Mouse (Mus musculus) spleen, adult 2 months (tissue): Measurements from ENCODE around the gene Hist2h2be. TPM values are rescaled to one million over a fixed set of nuclear protein-coding genes. Genes with fewer than 3 reads are reported as not detected.
"Not testable (repeated sequence)": the region's sequence is repeated elsewhere in the genome, so short reads cannot be mapped to it uniquely, and the experiment has no call there.

ENCODE experiments used
- DNase-seq, 2 experiments: peaks; one replicate each; pipeline versions ENCODE4 v3.0.0 to v3.0.0-alpha.2; 2012 to 2021; ENCODE audit warnings: low spot score in 2 of 2, low read depth in 1 of 2
- H3K27ac ChIP-seq: fragments of 200-500 bp; 2 replicates; pipeline ENCODE4 v1.5.1; 2012; ENCODE audit warnings: low read length, inconsistent platforms; ENCODE audit not compliant: insufficient read depth
- H3K27me3 ChIP-seq: fragments of 200-500 bp; 2 replicates; pipeline ENCODE4 v1.6.1; 2012; ENCODE audit warnings: mild to moderate bottlenecking, moderate library complexity, low read length, inconsistent platforms; ENCODE audit not compliant: control insufficient read depth, insufficient read depth
- H3K36me3 ChIP-seq: fragments of 200-500 bp; 2 replicates; pipeline ENCODE4 v1.6.1; 2012; ENCODE audit warnings: mild to moderate bottlenecking, low read length, inconsistent platforms; ENCODE audit not compliant: control insufficient read depth, insufficient read depth
- H3K4me1 ChIP-seq: fragments of 200-500 bp; 2 replicates; pipeline ENCODE4 v1.6.1; 2011; ENCODE audit warnings: inconsistent platforms; ENCODE audit not compliant: control insufficient read depth, insufficient read depth, insufficient read length
- H3K4me3 ChIP-seq: fragments of 200-500 bp; 2 replicates; pipeline ENCODE4 v1.5.1; 2011; ENCODE audit warnings: mild to moderate bottlenecking, inconsistent platforms; ENCODE audit not compliant: insufficient read depth, insufficient read length; ENCODE audit errors: extremely low read depth
- CTCF ChIP-seq: fragments of 200-500 bp; IDR thresholded peaks from 2 replicates; pipeline ENCODE4 v1.5.1; 2011; ENCODE audit warnings: mild to moderate bottlenecking, inconsistent platforms; ENCODE audit not compliant: insufficient read depth, insufficient read length, insufficient replicate concordance; ENCODE audit errors: extremely low read depth
- POLR2A ChIP-seq: fragments of 200-500 bp; IDR thresholded peaks from 2 replicates; pipeline ENCODE4 v1.6.1; 2011; ENCODE audit warnings: low read depth, low read length, inconsistent platforms
- WGBS: fragments of 180-500 bp; shearing (Covaris S2); methylation state at CpG from one replicate; pipeline ENCODE4 v1.1.7; 2018; 5-methylcytosine and 5-hydroxymethylcytosine counted together
- polyA plus RNA-seq: library from polyadenylated mRNA; depleted of rRNA; stranded (reverse); fragments of >200 nt; gene quantifications from 2 replicates; pipeline ENCODE4 v1.2.3, GENCODE M21; 2012; rRNA removed

Hist2h2be gene
- polyA plus RNA-seq: 3.3 and 4.2 TPM in 2 replicates

GRCm38 (mm10) chr3:96220765-96221639 lies at the start of gene Hist2h2be, which contains the start of gene Hist2h2ac:
Gene Hist2h2be, plus strand, starts transcription at chr3:96221119.
Gene Hist2h2ac, minus strand, starts transcription at chr3:96220880.
- peak; percentile 82 to 94 for DNase-seq
- WGBS: under 1% methylated on average over 43 of the region's 43 CpGs
- H3K4me1 ChIP-seq: peaks cover 9% of the 10 kb centered on the region
- H3K27ac ChIP-seq: peak within 1 kb of the TSS; percentile 100
- H3K27me3 ChIP-seq: no peaks in the 10 kb centered on the region
- H3K36me3 ChIP-seq: no peaks in the 10 kb centered on the region
- peak within 1 kb of the TSS; percentile 85 for H3K4me3 ChIP-seq
- TF ChIP-seq CTCF: no peak
- peak; percentile 94 for TF ChIP-seq POLR2A

- H3K27ac ChIP-seq: peak overlapping the region; percentile 91
- 13% methylated on average over 18 of the region's 18 CpGs for WGBS
Measured at GRCm38 (mm10) chr3:96171583-96172196, 49.2 kb upstream of the Hist2h2be start.

GRCm38 (mm10) chr3:96172197-96173178 lies 48.4 kb upstream of the Hist2h2be start, which contains the start of gene Sf3b4:
Gene Sf3b4, plus strand, starts transcription at chr3:96172332.
- peak; percentile 79 to 87 for DNase-seq
- H3K4me1 ChIP-seq: peaks cover 14% of the 10 kb centered on the region; the same call in 1 of the 2 replicates
- WGBS: under 1% methylated on average over 58 of the region's 58 CpGs
- H3K27ac ChIP-seq: peak within 1 kb of the TSS; percentile 91
- H3K4me3 ChIP-seq: peak within 1 kb of the TSS; percentile 76
- peaks cover 9% of the 10 kb centered on the region for H3K36me3 ChIP-seq
- TF ChIP-seq CTCF (no peak), POLR2A (peak; percentile 65)
- no peaks in the 10 kb centered on the region for H3K27me3 ChIP-seq

More at GRCm38 (mm10) chr3:96171583-96172196, 49.2 kb upstream of the Hist2h2be start:
- Histone ChIP-seq H3K27me3 (no peaks in the 10 kb centered on the region), H3K4me3 (peak overlapping the region; percentile 60), H3K36me3 (peaks cover 8% of the 10 kb centered on the region), H3K4me1 (peaks cover 14% of the 10 kb centered on the region; the same call in 1 of the 2 replicates)
- TF ChIP-seq CTCF (no peak), POLR2A (no peak)
- DNase-seq: no peak

GRCm38 (mm10) chr3:96173185-96173584 lies 47.7 kb upstream of the Hist2h2be start:
- Histone ChIP-seq H3K27ac (no peak overlapping the region), H3K36me3 (peaks cover 10% of the 10 kb centered on the region), H3K4me3 (peak overlapping the region; percentile 76; the same call in 1 of the 2 replicates), H3K4me1 (peaks cover 14% of the 10 kb centered on the region; the same call in 1 of the 2 replicates), H3K27me3 (no peaks in the 10 kb centered on the region)
- 42% methylated on average over 7 of the region's 7 CpGs for whole genome bisulfite sequencing
- TF ChIP-seq POLR2A (no peak), CTCF (no peak)
- no peak for DNase-seq

- 93% methylated on average over 4 of the region's 4 CpGs for WGBS
- DNase-seq, H3K27me3 ChIP-seq, H3K4me3 ChIP-seq, H3K27ac ChIP-seq: not testable (repeated sequence)
- Histone ChIP-seq H3K4me1 (peaks cover 14% of the 10 kb centered on the region; the same call in 1 of the 2 replicates), H3K36me3 (peaks cover 12% of the 10 kb centered on the region)
Measured at GRCm38 (mm10) chr3:96174042-96174441, 46.9 kb upstream of the Hist2h2be start.

GRCm38 (mm10) chr3:96175251-96175650 lies 45.7 kb upstream of the Hist2h2be start:
- Histone ChIP-seq H3K27ac (no peak overlapping the region), H3K36me3 (peaks cover 12% of the 10 kb centered on the region), H3K4me3 (no peak overlapping the region), H3K4me1 (peaks cover 14% of the 10 kb centered on the region; the same call in 1 of the 2 replicates), H3K27me3 (no peaks in the 10 kb centered on the region)
- 95% methylated on average over 6 of the region's 6 CpGs for WGBS
- TF ChIP-seq CTCF (no peak), POLR2A (no peak)
- DNase-seq: no peak
